Mouse (Mus musculus): ENCODE measurements at regions not wholly inside any gene's neighbourhood (a gene's known extent, or its start where the extent isn't known, plus 50 kb on each side); places are given as distances from the start of the nearest gene placed in this dataset.

- H3K27ac ChIP-seq (ENCODE audit: control insufficient read depth, low read depth, low read length): no peak overlapping the region
- H3K27me3 ChIP-seq (ENCODE audit: control insufficient read depth in 1 of 2, insufficient read depth in 2 of 2, low read length in 2 of 2): no peaks in the 10 kb centered on the region
- no peak for DNase-seq (ENCODE audit: low read depth, low spot score)
- TF ChIP-seq CTCF (IDR thresholded peaks at IDR 0.05 in 2 of 3, conservative IDR thresholded peaks at IDR 0.05 in 1 of 3; ENCODE audit: control insufficient read depth in 1 of 3, insufficient read depth in 1 of 3, low read depth in 2 of 3, low read length in 3 of 3, poor library complexity in 1 of 3, severe bottlenecking in 1 of 3) (no peak), UBTF (IDR thresholded peaks at IDR 0.05; ENCODE audit: borderline replicate concordance, insufficient read depth, low read depth, low read length) (no peak), RCOR1 (IDR thresholded peaks at IDR 0.05; ENCODE audit: low read depth, low read length) (no peak), E2F4 (IDR thresholded peaks at IDR 0.05; ENCODE audit: borderline replicate concordance, low read depth, low read length) (no peak), TCF12 (IDR thresholded peaks at IDR 0.05; ENCODE audit: low read depth, low read length) (no peak), ZKSCAN1 (IDR thresholded peaks at IDR 0.05; ENCODE audit: low read depth, low read length) (no peak), USF2 (IDR thresholded peaks at IDR 0.05; ENCODE audit: borderline replicate concordance in 1 of 2, insufficient read depth in 1 of 2, low read depth in 1 of 2, low read length in 2 of 2) (no peak), SMC3 (IDR thresholded peaks at IDR 0.05; ENCODE audit: low read depth, low read length) (no peak), USF1 (IDR thresholded peaks at IDR 0.05; ENCODE audit: low read depth, low read length) (no peak), HCFC1 (IDR thresholded peaks at IDR 0.05; ENCODE audit: low read depth, low read length) (no peak), MAFK (IDR thresholded peaks at IDR 0.05; ENCODE audit: borderline replicate concordance, low read depth, low read length) (no peak), ZMIZ1 (IDR thresholded peaks at IDR 0.05; ENCODE audit: low read depth, low read length) (no peak), EP300 (IDR thresholded peaks at IDR 0.05; ENCODE audit: low read depth in 1 of 2, low read length in 2 of 2) (no peak)
- no peaks in the 10 kb centered on the region for H3K9me3 ChIP-seq (replicated peaks; ENCODE audit: insufficient read depth, low read length)
- no peaks in the 10 kb centered on the region for H3K4me1 ChIP-seq (ENCODE audit: control insufficient read depth in 1 of 2, insufficient read depth in 2 of 2, low read length in 2 of 2)
- no peaks in the 10 kb centered on the region for H3K79me2 ChIP-seq (ENCODE audit: control insufficient read depth, insufficient read depth, low read length, poor library complexity)
- H3K36me3 ChIP-seq (ENCODE audit: control insufficient read depth in 1 of 2, insufficient read depth in 2 of 2, low read length in 2 of 2): no peaks in the 10 kb centered on the region
- no peak overlapping the region for H3K4me3 ChIP-seq (ENCODE audit: control insufficient read depth in 1 of 2, insufficient read depth in 1 of 2, low read depth in 2 of 2, low read length in 2 of 2)
- H3K9ac ChIP-seq (ENCODE audit: control insufficient read depth, low read depth, low read length, poor library complexity, severe bottlenecking): no peak overlapping the region
Observed at GRCm38 (mm10) chr5:46253940-46254339, 396.5 kb upstream of the Lcorl start.

- Histone ChIP-seq H3K36me3 (ENCODE audit: control insufficient read depth in 1 of 2, insufficient read depth in 2 of 2, low read length in 2 of 2) (no peaks in the 10 kb centered on the region), H3K9ac (ENCODE audit: control insufficient read depth, low read depth, low read length, poor library complexity, severe bottlenecking) (no peak overlapping the region), H3K27ac (ENCODE audit: control insufficient read depth, low read depth, low read length) (no peak overlapping the region), H3K9me3 (replicated peaks; ENCODE audit: insufficient read depth, low read length) (no peaks in the 10 kb centered on the region), H3K79me2 (ENCODE audit: control insufficient read depth, insufficient read depth, low read length, poor library complexity) (no peaks in the 10 kb centered on the region), H3K4me1 (ENCODE audit: control insufficient read depth in 1 of 2, insufficient read depth in 2 of 2, low read length in 2 of 2) (no peaks in the 10 kb centered on the region), H3K27me3 (ENCODE audit: control insufficient read depth in 1 of 2, insufficient read depth in 2 of 2, low read length in 2 of 2) (no peaks in the 10 kb centered on the region), H3K4me3 (ENCODE audit: control insufficient read depth in 1 of 2, insufficient read depth in 1 of 2, low read depth in 2 of 2, low read length in 2 of 2) (no peak overlapping the region)
- TF ChIP-seq RCOR1 (IDR thresholded peaks at IDR 0.05; ENCODE audit: low read depth, low read length) (no peak), TBP (IDR thresholded peaks at IDR 0.05; ENCODE audit: low read depth, low read length) (no peak), TAL1 (IDR thresholded peaks at IDR 0.05; ENCODE audit: low read length) (no peak), ZMIZ1 (IDR thresholded peaks at IDR 0.05; ENCODE audit: low read depth, low read length) (no peak), ELF1 (IDR thresholded peaks at IDR 0.05; ENCODE audit: low read depth, low read length) (no peak), POLR2A (IDR thresholded peaks at IDR 0.05; ENCODE audit: control insufficient read depth in 1 of 2, insufficient read depth in 1 of 2, low read depth in 1 of 2, low read length in 2 of 2, poor library complexity in 1 of 2) (no peak), MEF2A (IDR thresholded peaks at IDR 0.05; ENCODE audit: extremely low read depth, insufficient replicate concordance, low read depth, low read length, poor library complexity, severe bottlenecking) (no peak), SMC3 (IDR thresholded peaks at IDR 0.05; ENCODE audit: low read depth, low read length) (no peak), EP300 (IDR thresholded peaks at IDR 0.05; ENCODE audit: low read depth in 1 of 2, low read length in 2 of 2) (no peak), JUND (IDR thresholded peaks at IDR 0.05; ENCODE audit: low read depth, low read length) (no peak), TCF12 (IDR thresholded peaks at IDR 0.05; ENCODE audit: low read depth, low read length) (no peak), POLR2AphosphoS5 (IDR thresholded peaks at IDR 0.05; ENCODE audit: borderline replicate concordance, low read depth, low read length) (no peak), CTCF (IDR thresholded peaks at IDR 0.05 in 2 of 3, conservative IDR thresholded peaks at IDR 0.05 in 1 of 3; ENCODE audit: control insufficient read depth in 1 of 3, insufficient read depth in 1 of 3, low read depth in 2 of 3, low read length in 3 of 3, poor library complexity in 1 of 3, severe bottlenecking in 1 of 3) (no peak), RAD21 (IDR thresholded peaks at IDR 0.05; ENCODE audit: low read depth, low read length) (no peak), MAFK (IDR thresholded peaks at IDR 0.05; ENCODE audit: borderline replicate concordance, low read depth, low read length) (no peak), E2F4 (IDR thresholded peaks at IDR 0.05; ENCODE audit: borderline replicate concordance, low read depth, low read length) (no peak), CHD2 (IDR thresholded peaks at IDR 0.05; ENCODE audit: low read length) (no peak), ZC3H11A (IDR thresholded peaks at IDR 0.05; ENCODE audit: low read depth, low read length) (no peak)
- no peak for DNase-seq (ENCODE audit: low read depth, low spot score)
Observed at GRCm38 (mm10) chr5:46235364-46236067, 378.1 kb upstream of the Lcorl start.
